Comparison of ENCODE assay signal across 8 mouse cellular contexts in genomic region chr4:40268204-40268813, GRCm38 (mm10). TPM values are rescaled to one million over a fixed set of nuclear protein-coding genes. Genes with fewer than 3 reads are reported as not detected.
DNase-seq lines count a peak whose midpoint lies in the region; ATAC-seq and TF ChIP-seq lines count a peak whose summit lies in the region.

No protein-coding gene starts in this region.

- H3K79me2 ChIP-seq in C2C12 (ENCODE audit: control insufficient read depth, insufficient read depth): peaks cover 63% of the 10 kb centered on the region

- H3K4me1 ChIP-seq in erythroblast, embryonic 14.5 days (ENCODE audit: control insufficient read depth): peaks cover 48% of the 10 kb centered on the region
- H3K4me1 ChIP-seq in heart, embryonic 13.5 days: peaks cover 41% of the 10 kb centered on the region
- peaks cover 41% of the 10 kb centered on the region for H3K4me1 ChIP-seq in liver, embryonic 12.5 days
- peaks cover 24% of the 10 kb centered on the region for H3K4me1 ChIP-seq in stomach, embryonic 15.5 days

- H3K4me2 ChIP-seq in heart, embryonic 13.5 days: peak overlapping the region; percentile 98
- peak overlapping the region; percentile 92 for H3K4me2 ChIP-seq in liver, embryonic 12.5 days
- H3K4me2 ChIP-seq in stomach, embryonic 15.5 days: peak overlapping the region; percentile 95

- no peaks in the 10 kb centered on the region for H3K9me3 ChIP-seq in erythroblast, embryonic 14.5 days (ENCODE audit: control insufficient read depth, low read length)
- no peaks in the 10 kb centered on the region for H3K9me3 ChIP-seq in heart, embryonic 13.5 days
- H3K9me3 ChIP-seq in liver, embryonic 12.5 days (replicated peaks): no peaks in the 10 kb centered on the region
- H3K9me3 ChIP-seq in stomach, embryonic 15.5 days: no peaks in the 10 kb centered on the region

- peak overlapping the region; percentile 97 for H3K9ac ChIP-seq in heart, embryonic 13.5 days
- peak overlapping the region; percentile 87 for H3K9ac ChIP-seq in liver, embryonic 12.5 days
- H3K9ac ChIP-seq in stomach, embryonic 15.5 days: peak overlapping the region; percentile 86

- peaks cover 59% of the 10 kb centered on the region for H3K79me3 ChIP-seq in C2C12 (ENCODE audit: low read depth)

- peak; percentile 67 for ATAC-seq in heart, embryonic 13.5 days (ENCODE audit: extremely low read depth, insufficient number of reproducible peaks, low FRiP score, low TSS enrichment)
- peak; percentile 69 for ATAC-seq in liver, embryonic 12.5 days
- peak; percentile 80 for ATAC-seq in stomach, embryonic 15.5 days (ENCODE audit: insufficient read depth, low FRiP score, low read depth)

- H3K4me3 ChIP-seq in C2C12 (ENCODE audit: insufficient read depth, poor library complexity, severe bottlenecking): peak overlapping the region; percentile 67
- peak overlapping the region; percentile 96 for H3K4me3 ChIP-seq in erythroblast, embryonic 14.5 days (replicated peaks)
- peak overlapping the region; percentile 89 for H3K4me3 ChIP-seq in heart, embryonic 13.5 days
- peak overlapping the region; percentile 82 for H3K4me3 ChIP-seq in liver, embryonic 12.5 days
- H3K4me3 ChIP-seq in stomach, embryonic 15.5 days (replicated peaks): peak overlapping the region; percentile 70

- TF ChIP-seq POLR2A in brain, embryonic 14.5 days (IDR thresholded peaks at IDR 0.05; ENCODE audit: borderline replicate concordance, extremely low read depth, insufficient read depth, insufficient read length, poor library complexity, severe bottlenecking): no peak

- TF ChIP-seq CTCF in C2C12 (IDR thresholded peaks at IDR 0.05; ENCODE audit: control insufficient read depth, insufficient read depth, insufficient read length): no peak
- peak; percentile 22; the same call in 1 of the 2 replicates for TF ChIP-seq CTCF in brain, embryonic 14.5 days (IDR thresholded peaks at IDR 0.05; ENCODE audit: borderline replicate concordance, extremely low read depth, insufficient read depth, insufficient read length)

- peak overlapping the region; percentile 84 for H3ac ChIP-seq in C2C12 (ENCODE audit: control insufficient read depth, insufficient read length, low read depth)

- peaks cover 70% of the 10 kb centered on the region for H3K36me3 ChIP-seq in C2C12 (ENCODE audit: control insufficient read depth, insufficient read depth)
- H3K36me3 ChIP-seq in erythroblast, embryonic 14.5 days (ENCODE audit: control insufficient read depth): peaks cover 54% of the 10 kb centered on the region
- peaks cover 62% of the 10 kb centered on the region for H3K36me3 ChIP-seq in heart, embryonic 13.5 days
- peaks cover 46% of the 10 kb centered on the region for H3K36me3 ChIP-seq in liver, embryonic 12.5 days
- peaks cover 11% of the 10 kb centered on the region; the same call in 1 of the 2 replicates for H3K36me3 ChIP-seq in stomach, embryonic 15.5 days

- peak; percentile 98 for DNase-seq in brain, embryonic 14.5 days (ENCODE audit: low read depth)
- DNase-seq in kidney, postnatal 10 days: peak; percentile 96
- DNase-seq in natural killer cell, adult 2 months (ENCODE audit: low spot score in 2 of 2): peak; percentile 84 to 87

- peak overlapping the region; percentile 99 for H3K27ac ChIP-seq in heart, embryonic 13.5 days (replicated peaks)
- H3K27ac ChIP-seq in liver, embryonic 12.5 days: peak overlapping the region; percentile 95
- peak overlapping the region; percentile 99 for H3K27ac ChIP-seq in stomach, embryonic 15.5 days

- H3K27me3 ChIP-seq in C2C12 (ENCODE audit: control insufficient read depth, insufficient read depth, insufficient read length): no peaks in the 10 kb centered on the region
- H3K27me3 ChIP-seq in erythroblast, embryonic 14.5 days (ENCODE audit: control insufficient read depth): no peaks in the 10 kb centered on the region
- H3K27me3 ChIP-seq in heart, embryonic 13.5 days (replicated peaks): no peaks in the 10 kb centered on the region
- H3K27me3 ChIP-seq in liver, embryonic 12.5 days (replicated peaks): no peaks in the 10 kb centered on the region
- H3K27me3 ChIP-seq in stomach, embryonic 15.5 days (replicated peaks): no peaks in the 10 kb centered on the region

- WGBS in heart, embryonic 13.5 days: under 1% methylated on average over 42 of the region's 50 CpGs
- 0% methylated on average over 49 of the region's 50 CpGs for WGBS in liver, embryonic 12.5 days (ENCODE audit: insufficient replicate concordance)
- 1% methylated on average over 41 of the region's 50 CpGs for WGBS in stomach, embryonic 15.5 days

TF ChIP-seq in C2C12, 6 proteins besides CTCF, POLR2A, EP300 and RAD21:
- TF ChIP-seq CEBPB (IDR thresholded peaks at IDR 0.05; ENCODE audit: low read depth): no peak
- TF ChIP-seq MYOD1 (IDR thresholded peaks at IDR 0.05; ENCODE audit: control insufficient read depth, insufficient read length, low read depth): no peak
- no peak for TF ChIP-seq USF1 (IDR thresholded peaks at IDR 0.05; ENCODE audit: low read depth)
- no peak for TF ChIP-seq MYOG (IDR thresholded peaks at IDR 0.05; ENCODE audit: control insufficient read depth, extremely low read depth, insufficient read length)
- TF ChIP-seq FOSL1 (IDR thresholded peaks at IDR 0.05; ENCODE audit: insufficient read depth, low read length, poor library complexity, severe bottlenecking): no peak
- no peak for TF ChIP-seq MAX (IDR thresholded peaks at IDR 0.05)

RNA-seq across cellular contexts. Expression of gene Smim27, which starts 1.1 kb away (rescaled TPM):
- polyA plus RNA-seq in C2C12 (2012; fragmentation: generic; extraction: Trizol): 5.2 TPM
- polyA plus RNA-seq in brain, embryonic 14.5 days (2012; rRNA removed): 4.4 and 7.6 TPM in 2 replicates
- polyA plus RNA-seq in erythroblast, embryonic 14.5 days (2012): 2.9 and 3.5 TPM in 2 replicates
- 28.9 and 38.1 TPM in 2 replicates for polyA plus RNA-seq in heart, embryonic 13.5 days (2015; fragmentation: Nextera tagmentation; extraction: Ambion mirVana)
- polyA plus RNA-seq in liver, embryonic 12.5 days (2016; fragmentation: Nextera tagmentation; extraction: Ambion mirVana): 21.5 and 23.9 TPM in 2 replicates
- polyA plus RNA-seq in stomach, embryonic 15.5 days (2015; fragmentation: Nextera tagmentation; extraction: Ambion mirVana): 29.1 and 53.0 TPM in 2 replicates

RNA-seq across cellular contexts. Expression of gene Topors, which starts 1.3 kb away (rescaled TPM):
- 13.2 TPM for polyA plus RNA-seq in C2C12 (2012; fragmentation: generic; extraction: Trizol)
- 11.6 and 17.2 TPM in 2 replicates for polyA plus RNA-seq in brain, embryonic 14.5 days (2012; rRNA removed)
- 0.28 and 0.29 TPM in 2 replicates for polyA plus RNA-seq in erythroblast, embryonic 14.5 days (2012)
- 26.7 and 27.2 TPM in 2 replicates for polyA plus RNA-seq in heart, embryonic 13.5 days (2015; fragmentation: Nextera tagmentation; extraction: Ambion mirVana)
- polyA plus RNA-seq in liver, embryonic 12.5 days (2016; fragmentation: Nextera tagmentation; extraction: Ambion mirVana): 26.5 and 26.7 TPM in 2 replicates
- polyA plus RNA-seq in stomach, embryonic 15.5 days (2015; fragmentation: Nextera tagmentation; extraction: Ambion mirVana): 39.5 and 41.8 TPM in 2 replicates

RNA-seq across cellular contexts. Expression of gene Ndufb6, which starts 10.9 kb away (rescaled TPM):
- polyA plus RNA-seq in C2C12 (2012; fragmentation: generic; extraction: Trizol): 273 TPM
- polyA plus RNA-seq in brain, embryonic 14.5 days (2012; rRNA removed): 116 and 154 TPM in 2 replicates
- polyA plus RNA-seq in erythroblast, embryonic 14.5 days (2012): 27.9 and 35.5 TPM in 2 replicates
- polyA plus RNA-seq in heart, embryonic 13.5 days (2015; fragmentation: Nextera tagmentation; extraction: Ambion mirVana): 469 and 539 TPM in 2 replicates
- polyA plus RNA-seq in liver, embryonic 12.5 days (2016; fragmentation: Nextera tagmentation; extraction: Ambion mirVana): 207 and 214 TPM in 2 replicates
- polyA plus RNA-seq in stomach, embryonic 15.5 days (2015; fragmentation: Nextera tagmentation; extraction: Ambion mirVana): 324 and 340 TPM in 2 replicates

RNA-seq across cellular contexts. Expression of gene Ddx58, which starts 28.7 kb away (rescaled TPM):
- 1.4 TPM for polyA plus RNA-seq in C2C12 (2012; fragmentation: generic; extraction: Trizol)
- polyA plus RNA-seq in brain, embryonic 14.5 days (2012; rRNA removed): 1.6 and 2.8 TPM in 2 replicates
- 0.01 TPM in 1 of 2 replicates, not detected in the other for polyA plus RNA-seq in erythroblast, embryonic 14.5 days (2012)
- polyA plus RNA-seq in heart, embryonic 13.5 days (2015; fragmentation: Nextera tagmentation; extraction: Ambion mirVana): 7.5 and 8.2 TPM in 2 replicates
- 3.0 and 3.2 TPM in 2 replicates for polyA plus RNA-seq in liver, embryonic 12.5 days (2016; fragmentation: Nextera tagmentation; extraction: Ambion mirVana)
- polyA plus RNA-seq in stomach, embryonic 15.5 days (2015; fragmentation: Nextera tagmentation; extraction: Ambion mirVana): 13.2 and 13.6 TPM in 2 replicates

Comparison
In these comparisons a context has a peak if more than half of its experiments do, and no peak if none do; other contexts are left out.
1. Peak in every context shown above with its lines: DNase-seq, ATAC-seq, H3K4me3 ChIP-seq and H3K27ac ChIP-seq.